Mouse (Mus musculus) ES-Bruce4 (cell line): ENCODE results near the gene 1700025B11Rik. TPM values are rescaled to one million over a fixed set of nuclear protein-coding genes. Genes with fewer than 3 reads are reported as not detected.

Source experiments
- H3K27ac ChIP-seq: 2 replicates; pipeline ENCODE4 v1.5.1; 2012; ENCODE audit warnings: low read length, inconsistent platforms; ENCODE audit not compliant: insufficient read depth
- H3K27me3 ChIP-seq: 2 replicates; pipeline ENCODE4 v1.6.1; 2012; ENCODE audit warnings: mild to moderate bottlenecking, low read length, inconsistent platforms; ENCODE audit not compliant: control insufficient read depth, poor library complexity, insufficient read depth, severe bottlenecking
- H3K36me3 ChIP-seq: 2 replicates; pipeline ENCODE4 v1.6.1; 2012; ENCODE audit warnings: inconsistent platforms, mild to moderate bottlenecking, low read length, moderate library complexity; ENCODE audit not compliant: control insufficient read depth, poor library complexity, insufficient read depth, severe bottlenecking
- H3K4me1 ChIP-seq: one replicate; pipeline ENCODE4 v1.8.1; 2011; ENCODE audit warnings: low read length; ENCODE audit not compliant: control insufficient read depth, insufficient read depth
- H3K4me3 ChIP-seq: 2 replicates; pipeline ENCODE4 v1.5.1; 2011; ENCODE audit warnings: low read depth, mild to moderate bottlenecking, low read length
- H3K9ac ChIP-seq: 2 replicates; pipeline ENCODE4 v1.6.1; 2012; ENCODE audit warnings: low read depth, mild to moderate bottlenecking, inconsistent platforms; ENCODE audit not compliant: poor library complexity, severe bottlenecking
- H3K9me3 ChIP-seq: replicated peaks from 2 replicates; pipeline ENCODE4 v1.6.1; 2012; ENCODE audit warnings: mild to moderate bottlenecking, low read length, inconsistent platforms; ENCODE audit not compliant: control insufficient read depth, poor library complexity, insufficient read depth, severe bottlenecking
- CTCF ChIP-seq: IDR thresholded peaks from one replicate; pipeline ENCODE4 v1.8.1; 2011; ENCODE audit warnings: low read depth, low read length
- EP300 ChIP-seq: IDR thresholded peaks from 2 replicates; pipeline ENCODE4 v1.6.1; 2011; ENCODE audit warnings: low read depth, low read length; ENCODE audit not compliant: insufficient read depth
- POLR2A ChIP-seq: IDR thresholded peaks from one replicate; pipeline ENCODE4 v1.8.1; 2011; ENCODE audit warnings: low read length; ENCODE audit not compliant: insufficient read depth
- polyA plus RNA-seq: library from polyadenylated mRNA; stranded (reverse); fragments of >200 nt; gene quantifications from 2 replicates; pipeline ENCODE4 v1.2.4, GENCODE M21; 2011; ENCODE audit warnings: low read depth; ENCODE audit not compliant: missing spikeins, insufficient read depth, insufficient read length

The 1700025B11Rik gene
- not detected in 2 replicates for polyA plus RNA-seq

GRCm38 (mm10) chr15:77561792-77562191 is at the start of gene 1700025B11Rik:
Gene 1700025B11Rik, minus strand, starts transcription at chr15:77561892.
- H3K27ac ChIP-seq: no peak within 1 kb of the TSS
- H3K4me1 ChIP-seq: peaks cover 2% of the 10 kb centered on the region
- TF ChIP-seq EP300: no peak
- TF ChIP-seq POLR2A: no peak
- H3K27me3 ChIP-seq: no peaks in the 10 kb centered on the region
- H3K4me3 ChIP-seq: no peak within 1 kb of the TSS
- no peaks in the 10 kb centered on the region for H3K9me3 ChIP-seq
- no peaks in the 10 kb centered on the region for H3K36me3 ChIP-seq
- no peak within 1 kb of the TSS for H3K9ac ChIP-seq

GRCm38 (mm10) chr15:77606069-77606468 is 44.4 kb upstream of the 1700025B11Rik start:
- no peaks in the 10 kb centered on the region for H3K27me3 ChIP-seq
- no peak overlapping the region for H3K9ac ChIP-seq
- H3K4me3 ChIP-seq: no peak overlapping the region
- H3K4me1 ChIP-seq: no peaks in the 10 kb centered on the region
- H3K9me3 ChIP-seq: no peaks in the 10 kb centered on the region
- no peaks in the 10 kb centered on the region for H3K36me3 ChIP-seq
- no peak for TF ChIP-seq POLR2A
- no peak for TF ChIP-seq CTCF
- TF ChIP-seq EP300: no peak
- H3K27ac ChIP-seq: no peak overlapping the region

DNA sequence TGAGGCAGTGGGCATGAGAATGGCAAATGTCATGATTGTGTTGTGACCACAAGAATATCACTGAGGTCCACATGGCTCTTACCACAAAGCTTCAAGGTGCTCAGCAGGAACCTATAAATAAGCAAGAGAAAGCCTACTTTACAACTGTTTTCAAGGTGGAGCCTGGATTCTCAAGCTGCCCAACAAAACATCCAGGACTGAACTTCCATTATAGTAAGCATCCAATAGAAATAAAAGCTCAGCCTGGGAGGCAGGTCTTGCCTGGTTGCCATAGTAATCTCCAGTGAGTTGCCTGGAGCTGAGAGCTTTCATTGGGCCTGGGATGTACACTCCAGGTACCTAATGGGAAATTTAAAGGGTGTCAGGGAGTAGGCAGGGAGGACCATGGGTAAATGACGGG is 37.3 kb upstream of the 1700025B11Rik start, which contains the start of gene Gm36245:
TSS of gene Gm36245 (plus strand) at position 301 of the 400 bp plus-strand sequence.
- TF ChIP-seq CTCF: no peak
- TF ChIP-seq POLR2A: no peak
- no peak for TF ChIP-seq EP300

GRCm38 (mm10) chr15:77598429-77598828 is 36.7 kb upstream of the 1700025B11Rik start:
- H3K36me3 ChIP-seq: no peaks in the 10 kb centered on the region
- H3K27me3 ChIP-seq: no peaks in the 10 kb centered on the region
- H3K9me3 ChIP-seq: no peaks in the 10 kb centered on the region
- no peaks in the 10 kb centered on the region for H3K4me1 ChIP-seq
- no peak overlapping the region for H3K9ac ChIP-seq
- H3K27ac ChIP-seq: no peak overlapping the region
- TF ChIP-seq POLR2A: no peak
- no peak overlapping the region for H3K4me3 ChIP-seq

More for the DNA sequence above, 37.3 kb upstream of the 1700025B11Rik start, which contains the start of gene Gm36245:
- Histone ChIP-seq H3K27ac (no peak within 1 kb of the TSS), H3K4me3 (no peak within 1 kb of the TSS), H3K9ac (no peak within 1 kb of the TSS), H3K36me3 (no peaks in the 10 kb centered on the region), H3K9me3 (no peaks in the 10 kb centered on the region), H3K4me1 (no peaks in the 10 kb centered on the region), H3K27me3 (no peaks in the 10 kb centered on the region)

- Histone ChIP-seq H3K4me1 (no peaks in the 10 kb centered on the region), H3K36me3 (no peaks in the 10 kb centered on the region), H3K4me3 (no peak within 1 kb of the TSS), H3K27me3 (no peaks in the 10 kb centered on the region), H3K9me3 (no peaks in the 10 kb centered on the region), H3K27ac (no peak within 1 kb of the TSS), H3K9ac (no peak within 1 kb of the TSS)
- TF ChIP-seq EP300 (no peak), POLR2A (no peak), CTCF (no peak)
Measured at GRCm38 (mm10) chr15:77595961-77596360, 34.3 kb upstream of the 1700025B11Rik start, which contains the start of gene Apol10b. Gene Apol10b, minus strand, starts transcription at chr15:77596125.

- no peak overlapping the region for H3K4me3 ChIP-seq
- H3K4me1 ChIP-seq: no peaks in the 10 kb centered on the region
- no peaks in the 10 kb centered on the region for H3K9me3 ChIP-seq
- no peak for TF ChIP-seq CTCF
- no peak for TF ChIP-seq EP300
- no peak for TF ChIP-seq POLR2A
- no peak overlapping the region for H3K27ac ChIP-seq
- H3K27me3 ChIP-seq: no peaks in the 10 kb centered on the region
- H3K9ac ChIP-seq: no peak overlapping the region
- no peaks in the 10 kb centered on the region for H3K36me3 ChIP-seq
Measured at GRCm38 (mm10) chr15:77593557-77593956, 31.9 kb upstream of the 1700025B11Rik start.
